Comparison of ENCODE assay signal across 25 mouse cellular contexts in the genomic region with DNA sequence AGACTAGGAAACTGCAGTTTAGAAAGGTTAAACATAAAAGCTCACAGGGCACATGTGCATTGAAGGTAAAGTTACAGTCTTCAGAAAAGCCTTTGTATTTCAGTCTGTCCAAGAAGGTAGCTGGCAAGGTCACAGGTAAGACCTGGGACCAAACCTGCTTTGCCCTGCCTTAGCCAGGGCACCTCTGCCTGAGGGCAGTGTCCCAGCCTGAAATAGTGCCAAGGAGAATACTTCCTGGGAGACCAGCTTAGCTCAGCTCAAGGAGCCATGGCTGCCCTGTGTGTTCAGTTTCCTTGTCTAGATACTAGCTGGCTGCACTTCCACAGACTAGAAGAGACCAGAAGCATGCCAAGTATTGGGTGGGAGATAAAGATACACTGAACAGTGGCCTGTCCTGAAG. TPM values are rescaled to one million over a fixed set of nuclear protein-coding genes. Genes with fewer than 3 reads are reported as not detected.
DNase-seq lines count a peak whose midpoint lies in the region; ATAC-seq and TF ChIP-seq lines count a peak whose summit lies in the region.
"Had no signal": no experiment of that assay in that cellular context is flagged by ENCODE, and none has a peak within 500 bp of the region (broad histone marks: within the 10 kb centered on the region; RNA-seq: fewer than 3 reads in every experiment).

No protein-coding gene starts in this region.

- no peak for ATAC-seq in kidney, embryonic 15.5 days (replicated peaks; ENCODE audit: low FRiP score)
- ATAC-seq: activated CD4-positive, CD25-positive, alpha-beta regulatory T cell, adult 4 months; forebrain, embryonic 14.5 days; hindbrain, embryonic 16.5 days had no signal

- H3K36me3 ChIP-seq in kidney, adult 2 months (ENCODE audit: control insufficient read depth, insufficient read depth, low read length): no peaks in the 10 kb centered on the region
- no peaks in the 10 kb centered on the region for H3K36me3 ChIP-seq in kidney, embryonic 15.5 days
- H3K36me3 ChIP-seq: embryonic facial prominence, embryonic 12.5 days; embryonic facial prominence, embryonic 15.5 days; hindbrain, embryonic 10.5 days; hindbrain, embryonic 13.5 days had no signal

- TF ChIP-seq CTCF in kidney, adult 2 months (conservative IDR thresholded peaks at IDR 0.05; ENCODE audit: insufficient read depth, insufficient read length, low read depth, low read length): no peak
- TF ChIP-seq CTCF in cerebellum, adult 2 months (IDR thresholded peaks at IDR 0.05; ENCODE audit: borderline replicate concordance, insufficient read depth, low read depth, low read length): no peak

- no peaks in the 10 kb centered on the region for H3K4me1 ChIP-seq in kidney, adult 2 months (ENCODE audit: control insufficient read depth, insufficient read depth, low read length)
- H3K4me1 ChIP-seq in kidney, embryonic 15.5 days: no peaks in the 10 kb centered on the region
- H3K4me1 ChIP-seq in cerebellum, adult 2 months (ENCODE audit: control insufficient read depth, insufficient read depth, low read length): no peaks in the 10 kb centered on the region
- H3K4me1 ChIP-seq: embryonic facial prominence, embryonic 12.5 days; embryonic facial prominence, embryonic 15.5 days; hindbrain, embryonic 10.5 days; hindbrain, embryonic 13.5 days had no signal

- DNase-seq in heart, adult 11 months: peak; percentile 79
- no peak for DNase-seq in heart, postnatal 4 days
- peak; percentile 52 for DNase-seq in kidney, adult 2 months
- peak; percentile 46 to 49 for DNase-seq in kidney, postnatal 25 days
- DNase-seq in gastrocnemius, postnatal 25 days: no peak
- no peak for DNase-seq in cerebellum, adult 2 months
- DNase-seq: adrenal gland, postnatal 10 days; adrenal gland, postnatal 36 days; cerebellum, adult 18-20 months; cerebellum, adult 9-11 months; cerebellum, postnatal 25 days; gastrocnemius, postnatal 36 days had no signal

- H3K9ac ChIP-seq in kidney, embryonic 15.5 days: no peak overlapping the region
- H3K9ac ChIP-seq: embryonic facial prominence, embryonic 12.5 days; embryonic facial prominence, embryonic 15.5 days; hindbrain, embryonic 13.5 days had no signal

- no peak overlapping the region for H3K27ac ChIP-seq in kidney, adult 2 months (ENCODE audit: insufficient read depth, low read depth, low read length)
- no peak overlapping the region for H3K27ac ChIP-seq in kidney, embryonic 15.5 days
- H3K27ac ChIP-seq in cerebellum, adult 2 months (ENCODE audit: insufficient read depth, low read length): no peak overlapping the region
- H3K27ac ChIP-seq: embryonic facial prominence, embryonic 12.5 days; embryonic facial prominence, embryonic 15.5 days; hindbrain, embryonic 10.5 days; hindbrain, embryonic 13.5 days had no signal

- no peak overlapping the region for H3K4me2 ChIP-seq in kidney, embryonic 15.5 days
- H3K4me2 ChIP-seq: embryonic facial prominence, embryonic 12.5 days; embryonic facial prominence, embryonic 15.5 days; heart, embryonic 11.5 days; hindbrain, embryonic 13.5 days had no signal

- H3K27me3 ChIP-seq in kidney, adult 2 months (replicated peaks; ENCODE audit: control insufficient read depth, insufficient read depth, low read length): no peaks in the 10 kb centered on the region
- H3K27me3 ChIP-seq in kidney, embryonic 15.5 days: peaks cover 8% of the 10 kb centered on the region
- H3K27me3 ChIP-seq in cerebellum, adult 2 months (ENCODE audit: control insufficient read depth, insufficient read depth, low read length): no peaks in the 10 kb centered on the region
- H3K27me3 ChIP-seq: embryonic facial prominence, embryonic 12.5 days; embryonic facial prominence, embryonic 15.5 days; hindbrain, embryonic 13.5 days had no signal

- H3K9me3 ChIP-seq in kidney, embryonic 15.5 days (replicated peaks): no peaks in the 10 kb centered on the region
- H3K9me3 ChIP-seq: embryonic facial prominence, embryonic 12.5 days; embryonic facial prominence, embryonic 15.5 days; hindbrain, embryonic 10.5 days; hindbrain, embryonic 13.5 days had no signal

- no peak for TF ChIP-seq POLR2A in kidney, adult 2 months (IDR thresholded peaks at IDR 0.05; ENCODE audit: low read depth, low read length)
- no peak for TF ChIP-seq POLR2A in cerebellum, adult 2 months (IDR thresholded peaks at IDR 0.05; ENCODE audit: borderline replicate concordance, insufficient read depth, low read length)

- no peak overlapping the region for H3K4me3 ChIP-seq in kidney, adult 2 months (ENCODE audit: insufficient read depth, low read depth, low read length)
- H3K4me3 ChIP-seq in kidney, embryonic 15.5 days (replicated peaks): no peak overlapping the region
- no peak overlapping the region for H3K4me3 ChIP-seq in cerebellum, adult 2 months (replicated peaks; ENCODE audit: insufficient read depth, low read depth, low read length)
- H3K4me3 ChIP-seq: embryonic facial prominence, embryonic 12.5 days; embryonic facial prominence, embryonic 15.5 days; hindbrain, embryonic 10.5 days; hindbrain, embryonic 13.5 days had no signal

RNA-seq across cellular contexts. Expression of a gene that starts 35.4 kb away (rescaled TPM):
- 1 to 10 TPM; 5.8 to 6.2 TPM for total RNA-seq in heart, postnatal 4 days (2021)
- 0.25 and 0.41 TPM in 2 replicates for polyA plus RNA-seq in kidney, adult 2 months (2012; rRNA removed)
- polyA plus RNA-seq in kidney, embryonic 15.5 days (2015; fragmentation: Nextera tagmentation; extraction: Ambion mirVana): 0.40 and 0.93 TPM in 2 replicates
- 1 to 10 TPM; 2.3 to 3.0 TPM for total RNA-seq in gastrocnemius, postnatal 25 days (2021)
- polyA plus RNA-seq in cerebellum, adult 2 months (2012; rRNA removed): 0.18 TPM in 1 of 2 replicates, not detected in the other
- total RNA-seq: common myeloid progenitor, adult 5-6 weeks; ES-E14; granulocyte monocyte progenitor cell, adult 5-6 weeks had no signal
- polyA plus RNA-seq: activated CD4-positive, CD25-positive, alpha-beta regulatory T cell, adult 4 months; embryonic facial prominence, embryonic 12.5 days; forebrain, embryonic 11.5 days; forebrain, embryonic 14.5 days; hindbrain, embryonic 13.5 days; hindbrain, embryonic 16.5 days had no signal

Comparison
In these comparisons a context has a peak if more than half of its experiments do, and no peak if none do; other contexts are left out.
1. DNase-seq: peak in heart, adult 11 months (single experiment), kidney, adult 2 months (single experiment) and kidney, postnatal 25 days (2 of 2); none in heart, postnatal 4 days (single experiment), gastrocnemius, postnatal 25 days (single experiment) and cerebellum, adult 2 months (0 of 2).